Mouse (Mus musculus): ENCODE results near the gene Gpm6b.

Gene Gpm6b

GRCm38 (mm10) chrX:166238831-166239460, at the start of gene Gpm6b:
Gene Gpm6b (plus strand): TSS chrX:166238911.
- DNase-seq (ENCODE audit: low spot score) = no peak

- no peak for DNase-seq (ENCODE audit: low spot score)
These were observed 42.4 kb upstream of the Gpm6b start for GRCm38 (mm10) chrX:166196327-166196726.

DNA sequence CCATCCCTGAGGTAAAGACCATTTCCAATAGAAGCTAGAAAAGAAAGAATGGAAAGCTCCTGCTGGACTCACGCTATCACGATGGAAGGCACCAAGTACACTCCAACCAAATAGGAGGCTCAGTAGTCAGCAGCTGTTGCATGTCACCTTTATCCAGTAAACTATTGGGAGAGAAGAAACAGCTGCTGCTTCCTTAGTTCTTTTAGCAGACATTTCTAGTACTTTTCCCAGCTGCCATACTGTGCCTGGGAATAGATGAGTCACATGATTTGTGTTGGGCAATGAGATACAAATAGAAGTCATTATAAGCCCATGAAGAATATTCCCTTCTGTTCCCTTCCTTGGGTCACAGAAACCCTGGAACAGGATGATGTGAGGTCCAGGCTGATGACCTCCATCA, 40.4 kb upstream of the Gpm6b start:
- DNase-seq (ENCODE audit: low spot score) = no peak

- no peak for DNase-seq (ENCODE audit: low spot score)
These were observed 38.9 kb upstream of the Gpm6b start for GRCm38 (mm10) chrX:166199812-166200211.

GRCm38 (mm10) chrX:166214576-166214975, 24.1 kb upstream of the Gpm6b start:
- DNase-seq (ENCODE audit: low spot score) = peak; percentile 38

DNA sequence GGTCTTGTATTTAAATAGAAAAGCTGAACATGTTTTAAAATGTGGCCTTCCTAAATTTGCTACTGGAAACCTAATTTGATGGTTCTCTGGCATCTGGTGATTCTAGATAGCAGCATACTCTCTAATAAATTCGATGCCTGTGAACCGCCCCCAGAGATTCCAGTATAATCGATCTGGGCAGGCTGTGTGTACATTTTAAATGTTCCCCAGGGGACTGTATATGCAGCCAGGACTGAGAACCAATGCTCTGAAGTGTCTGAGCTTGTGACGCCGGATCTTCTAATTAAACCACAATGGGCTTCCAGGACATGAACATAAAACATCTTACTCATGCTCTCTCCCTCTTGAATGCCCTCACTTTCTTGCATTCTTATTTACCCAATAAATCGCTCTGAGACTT, 22.5 kb upstream of the Gpm6b start:
- DNase-seq (ENCODE audit: low spot score) = no peak

DNA sequence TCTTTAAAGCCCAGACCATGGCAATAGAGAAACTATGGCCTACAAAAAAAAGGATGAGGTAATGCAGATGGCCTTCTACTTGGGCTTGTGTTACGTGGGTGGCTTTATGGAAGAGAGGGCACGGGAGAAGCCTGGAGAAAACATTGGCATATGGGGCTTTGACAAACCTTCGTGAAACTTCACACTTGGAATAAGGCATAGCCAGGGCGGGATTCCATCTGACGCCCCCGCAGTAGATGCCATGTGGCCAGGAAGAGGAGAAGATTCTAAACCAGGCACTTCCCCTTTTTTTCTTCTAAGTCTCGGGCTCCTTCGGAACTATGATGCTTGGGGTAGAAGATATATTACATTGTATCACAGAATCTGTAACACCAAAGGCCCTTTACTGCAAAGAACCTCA, 22.0 kb upstream of the Gpm6b start:
- no peak for DNase-seq (ENCODE audit: low spot score)

- DNase-seq (ENCODE audit: low spot score) = no peak
These were observed 19.4 kb upstream of the Gpm6b start for GRCm38 (mm10) chrX:166219331-166219730.

DNA sequence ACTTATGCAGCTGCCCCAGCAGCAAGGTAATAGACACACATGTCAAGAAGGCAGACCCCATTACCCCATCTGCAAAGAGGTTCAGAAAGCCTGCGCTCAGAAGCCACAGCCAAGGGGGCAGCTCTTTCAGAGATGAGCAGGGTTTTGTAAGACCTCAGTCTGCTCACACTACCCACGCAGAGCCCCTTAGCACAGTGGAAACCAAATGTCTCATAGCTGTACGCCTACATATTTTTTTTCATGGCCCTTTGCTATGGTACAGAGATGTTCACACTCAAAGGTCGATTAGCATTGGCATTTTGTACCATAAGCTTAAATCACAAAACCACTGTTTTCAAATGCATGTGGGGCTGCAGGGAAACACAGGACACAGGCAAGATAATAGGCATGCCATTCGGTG, 11.9 kb upstream of the Gpm6b start:
- DNase-seq (ENCODE audit: low spot score) = no peak

- DNase-seq (ENCODE audit: low spot score) = no peak
These were observed 9.0 kb upstream of the Gpm6b start for GRCm38 (mm10) chrX:166229750-166230149.

GRCm38 (mm10) chrX:166230515-166231267, 8.0 kb upstream of the Gpm6b start:
- DNase-seq (ENCODE audit: low spot score) = no peak

- DNase-seq (ENCODE audit: low spot score) = no peak
These were observed 2.6 kb upstream of the Gpm6b start for GRCm38 (mm10) chrX:166236131-166236530.

GRCm38 (mm10) chrX:166239520-166239919, 809 bp downstream of the Gpm6b start:
- no peak for DNase-seq (ENCODE audit: low spot score)

DNA sequence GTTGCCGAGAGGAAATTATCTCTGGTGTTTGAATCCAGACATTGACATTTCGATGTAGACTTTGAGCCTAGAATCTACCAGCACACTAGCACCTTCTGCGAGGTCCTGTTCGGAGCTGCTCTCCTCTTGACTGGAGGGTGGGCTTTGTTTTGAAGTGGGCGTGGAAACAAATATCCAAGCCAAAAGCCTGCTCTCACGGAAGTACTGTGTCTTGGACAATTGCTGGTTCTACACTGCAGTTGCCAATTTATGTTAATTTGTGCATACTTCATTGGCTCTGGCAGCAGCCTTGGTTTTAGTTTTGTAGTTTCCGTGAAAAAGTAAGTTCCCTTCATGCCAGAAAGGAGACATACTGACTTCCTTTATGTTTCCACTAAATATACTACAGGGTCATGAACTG, 2.0 kb downstream of the Gpm6b start:
- no peak for DNase-seq (ENCODE audit: low spot score)

- DNase-seq (ENCODE audit: low spot score) = no peak
These were observed 4.7 kb downstream of the Gpm6b start for GRCm38 (mm10) chrX:166243261-166243885.

- DNase-seq (ENCODE audit: low spot score) = peak; percentile 33
These were observed 32.8 kb downstream of the Gpm6b start for GRCm38 (mm10) chrX:166271489-166271888.

GRCm38 (mm10) chrX:166272646-166273045, 33.9 kb downstream of the Gpm6b start:
- DNase-seq (ENCODE audit: low spot score) = no peak

DNA sequence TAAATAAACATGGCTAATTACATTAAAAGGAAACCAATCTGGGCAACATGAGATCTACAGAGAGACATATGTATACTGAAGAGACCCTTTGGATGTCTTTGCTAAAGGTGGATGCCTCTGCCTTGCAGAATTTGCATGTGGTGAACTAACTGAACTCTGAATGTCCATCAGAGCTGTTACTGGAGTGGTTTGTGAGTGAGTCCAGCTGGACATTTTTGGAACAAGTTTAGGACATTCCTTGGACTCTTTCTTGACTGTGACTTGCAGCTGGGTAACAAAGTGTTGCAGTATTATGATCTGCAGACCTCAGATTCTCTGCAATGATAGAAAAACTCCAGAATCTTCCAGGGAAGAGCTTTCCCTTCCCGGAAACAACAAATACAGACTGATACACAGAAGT, 41.1 kb downstream of the Gpm6b start:
- no peak for DNase-seq (ENCODE audit: low spot score)

GRCm38 (mm10) chrX:166286760-166287483, 48.2 kb downstream of the Gpm6b start:
- DNase-seq (ENCODE audit: low spot score) = peak; percentile 24

- DNase-seq (ENCODE audit: low spot score) = no peak
These were observed 52.6 kb downstream of the Gpm6b start for GRCm38 (mm10) chrX:166291266-166291665.

DNA sequence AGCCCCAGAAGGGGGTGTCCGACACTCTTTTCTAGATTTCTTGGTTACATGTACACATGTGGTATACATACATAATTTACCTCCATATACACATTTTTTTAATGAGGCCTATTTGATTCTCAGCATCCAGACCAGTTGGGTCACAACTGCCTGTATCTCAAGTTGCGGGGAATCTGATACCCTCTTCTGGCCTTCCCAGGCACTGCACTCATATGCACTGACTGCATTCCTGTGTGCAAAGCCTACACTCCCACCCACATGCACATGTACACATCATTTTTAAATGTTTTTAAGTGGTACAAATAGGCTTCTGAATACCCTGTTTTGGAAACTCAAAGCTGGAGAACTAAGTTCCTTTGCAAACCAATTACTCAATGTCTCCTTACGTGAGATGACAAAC, 54.8 kb downstream of the Gpm6b start:
- no peak for DNase-seq (ENCODE audit: low spot score)

- DNase-seq (ENCODE audit: low spot score) = no peak
These were observed 64.1 kb downstream of the Gpm6b start for GRCm38 (mm10) chrX:166302791-166303190.

GRCm38 (mm10) chrX:166304355-166304754, 65.6 kb downstream of the Gpm6b start:
- no peak for DNase-seq (ENCODE audit: low spot score)

Measured in left cerebral cortex, adult 11 months (tissue).